Mouse (Mus musculus): ENCODE measurements at regions not wholly inside any gene's neighbourhood (a gene's known extent, or its start where the extent isn't known, plus 50 kb on each side); places are given as distances from the start of the nearest gene placed in this dataset.

- TF ChIP-seq POLR2A (IDR thresholded peaks at IDR 0.05; ENCODE audit: borderline replicate concordance, extremely low read depth, low read depth, low read length) (no peak), CTCF (IDR thresholded peaks at IDR 0.05; ENCODE audit: insufficient read depth, low read length) (no peak)
Measured at GRCm38 (mm10) chr13:97473971-97474365, 233.1 kb downstream of the Enc1 start.

Data from lung, adult 2 months (tissue).